Mouse (Mus musculus) kidney, postnatal 0 days (tissue): Measurements from ENCODE around the gene Tmem132c. TPM values are rescaled to one million over a fixed set of nuclear protein-coding genes. Genes with fewer than 3 reads are reported as not detected.

Source experiments
- ATAC-seq: fragments of 200-750 bp; cut with Nextera tagmentation; replicated peaks from 2 replicates; pipeline ENCODE4 v1.8.0; 2017; ENCODE audit warnings: low read depth, moderate number of reproducible peaks, moderate TSS enrichment, moderate library complexity; ENCODE audit not compliant: low FRiP score
- DNase-seq: peaks from one replicate; pipeline ENCODE4 v3.0.0-alpha.2; 2016; ENCODE audit warnings: low spot score
- H3K27ac ChIP-seq: fragments of 300-500 bp; sonication (generic); 2 replicates; pipeline ENCODE4 v1.5.1; 2014; ENCODE audit warnings: mild to moderate bottlenecking
- H3K27me3 ChIP-seq: fragments of 300-500 bp; sonication (generic); 2 replicates; pipeline ENCODE4 v1.6.1; 2014; ENCODE audit warnings: low read length, mixed read lengths; ENCODE audit not compliant: insufficient read depth
- H3K36me3 ChIP-seq: fragments of 300-500 bp; sonication (generic); 2 replicates; pipeline ENCODE4 v1.6.1; 2014; ENCODE audit warnings: low read length, mixed read lengths; ENCODE audit not compliant: insufficient read depth
- H3K4me1 ChIP-seq: fragments of 300-500 bp; sonication (generic); replicated peaks from 2 replicates; pipeline ENCODE4 v1.6.1; 2014; ENCODE audit warnings: antibody characterized with exemption, low read length, mixed read lengths; ENCODE audit not compliant: insufficient read depth
- H3K4me2 ChIP-seq: fragments of 300-500 bp; sonication (generic); 2 replicates; pipeline ENCODE4 v1.6.1; 2014; ENCODE audit warnings: mild to moderate bottlenecking, low read length, moderate library complexity, mixed read lengths
- H3K4me3 ChIP-seq: fragments of 300-500 bp; sonication (generic); replicated peaks from 2 replicates; pipeline ENCODE4 v1.5.1; 2014; ENCODE audit warnings: low read depth, low read length
- H3K9ac ChIP-seq: fragments of 300-500 bp; sonication (generic); 2 replicates; pipeline ENCODE4 v1.6.1; 2014; ENCODE audit warnings: low read depth, low read length
- H3K9me3 ChIP-seq: fragments of 300-500 bp; sonication (generic); replicated peaks from 2 replicates; pipeline ENCODE4 v1.6.1; 2016; ENCODE audit warnings: low read length, inconsistent platforms, mixed read lengths
- CTCF ChIP-seq: IDR thresholded peaks from 2 replicates; pipeline ENCODE4 v1.5.1; 2016; ENCODE audit warnings: antibody characterized with exemption, low read depth, mild to moderate bottlenecking, moderate library complexity
- WGBS: fragments of 180-500 bp; shearing (Covaris S2); extraction: QIAGEN DNeasy Blood & Tissue Kit; methylation state at CpG from one replicate; pipeline ENCODE4 v1.1.7; 2014; 5-methylcytosine and 5-hydroxymethylcytosine counted together
- polyA plus RNA-seq: library from polyadenylated mRNA; unstranded; fragments of >200 nt; fragmentation: Nextera tagmentation; extraction: Ambion mirVana; gene quantifications from 2 replicates; pipeline ENCODE4 v1.2.1, GENCODE M21; 2015

Gene Tmem132c
- polyA plus RNA-seq, 1 experiment from 2014 or later: 0.75 TPM

GRCm38 (mm10) chr5:127567165-127567741 lies 325.6 kb downstream of the Tmem132c start:
- H3K9me3 ChIP-seq: no peaks in the 10 kb centered on the region
- no peaks in the 10 kb centered on the region for H3K4me1 ChIP-seq
- no peaks in the 10 kb centered on the region for H3K36me3 ChIP-seq
- H3K9ac ChIP-seq: no peak overlapping the region
- TF ChIP-seq CTCF: no peak
- no peak overlapping the region for H3K4me3 ChIP-seq
- WGBS: 82% methylated on average over 6 of the region's 6 CpGs
- H3K4me2 ChIP-seq: no peak overlapping the region
- no peak for DNase-seq
- no peak overlapping the region for H3K27ac ChIP-seq
- H3K27me3 ChIP-seq: no peaks in the 10 kb centered on the region
- ATAC-seq: no peak

GRCm38 (mm10) chr5:127577419-127577818 lies 335.8 kb downstream of the Tmem132c start:
- DNase-seq (no peak), ATAC-seq (no peak)
- H3K36me3 ChIP-seq: no peaks in the 10 kb centered on the region
- H3K4me2 ChIP-seq: no peak overlapping the region
- H3K9ac ChIP-seq: no peak overlapping the region
- 56% methylated on average over 8 of the region's 8 CpGs for WGBS
- no peaks in the 10 kb centered on the region for H3K4me1 ChIP-seq
- no peaks in the 10 kb centered on the region for H3K27me3 ChIP-seq
- no peaks in the 10 kb centered on the region for H3K9me3 ChIP-seq
- TF ChIP-seq CTCF: peak; percentile 51; the same call in 1 of the 2 replicates
- H3K4me3 ChIP-seq: no peak overlapping the region
- H3K27ac ChIP-seq: no peak overlapping the region

DNA sequence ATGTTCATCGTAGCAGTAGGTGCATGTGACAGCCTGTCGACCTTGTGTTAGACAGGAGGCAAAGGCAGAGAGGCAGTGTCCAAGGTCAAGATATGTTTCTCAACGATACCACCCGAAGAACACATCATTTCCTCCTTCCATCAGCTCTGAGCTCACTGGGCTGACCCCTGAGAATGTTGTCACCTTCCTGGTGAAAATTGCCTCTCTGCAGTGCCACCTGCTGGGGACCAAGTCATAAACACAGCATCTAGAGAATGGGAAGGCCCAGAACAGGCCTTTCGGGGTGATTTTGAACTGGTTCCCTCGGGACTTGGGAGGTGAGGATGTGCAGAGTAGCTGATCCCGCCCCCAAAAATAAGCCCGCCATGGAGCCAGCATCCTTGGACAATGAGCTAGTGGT lies 342.1 kb downstream of the Tmem132c start:
- Histone ChIP-seq H3K27me3 (no peaks in the 10 kb centered on the region), H3K36me3 (no peaks in the 10 kb centered on the region), H3K4me2 (no peak overlapping the region), H3K27ac (no peak overlapping the region), H3K9me3 (no peaks in the 10 kb centered on the region), H3K4me3 (no peak overlapping the region), H3K4me1 (no peaks in the 10 kb centered on the region), H3K9ac (no peak overlapping the region)
- DNase-seq (no peak), ATAC-seq (no peak)
- 79% methylated on average over 8 of the region's 8 CpGs for whole genome bisulfite sequencing
- TF ChIP-seq CTCF: peak; percentile 38; the same call in 1 of the 2 replicates

DNA sequence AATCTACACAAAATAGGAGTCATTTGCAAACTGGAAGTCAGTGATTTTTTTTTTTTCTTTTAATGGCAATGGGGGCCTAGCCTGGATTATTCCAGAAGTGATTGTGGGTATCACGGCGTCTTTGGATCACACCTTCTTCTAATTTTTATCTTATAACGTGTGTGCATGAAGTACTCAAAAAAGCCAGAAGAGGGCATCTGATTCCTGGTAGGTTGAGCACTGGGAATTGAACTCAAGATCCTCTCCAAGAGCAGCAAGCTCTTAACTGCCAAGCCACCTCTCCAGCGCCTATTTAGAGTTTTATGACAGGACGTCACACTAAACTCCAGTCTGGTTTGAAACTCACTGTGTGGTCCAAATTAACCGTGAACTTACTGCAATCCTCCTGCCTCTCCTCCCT lies 346.2 kb downstream of the Tmem132c start:
- Histone ChIP-seq H3K4me3 (no peak overlapping the region), H3K27me3 (no peaks in the 10 kb centered on the region), H3K36me3 (0 out of 2 replicates have a peak, but pooled peaks cover 8% of the 10 kb centered on the region), H3K4me1 (no peaks in the 10 kb centered on the region), H3K4me2 (no peak overlapping the region), H3K9me3 (no peaks in the 10 kb centered on the region), H3K9ac (no peak overlapping the region), H3K27ac (no peak overlapping the region)
- TF ChIP-seq CTCF: peak; percentile 38; the same call in 1 of the 2 replicates
- DNase-seq: no peak
- ATAC-seq: no peak
- WGBS: 63% methylated on average over 6 of the region's 6 CpGs

GRCm38 (mm10) chr5:127592406-127592805 lies 350.8 kb downstream of the Tmem132c start:
- TF ChIP-seq CTCF: no peak
- H3K27me3 ChIP-seq: no peaks in the 10 kb centered on the region
- H3K9me3 ChIP-seq: no peaks in the 10 kb centered on the region
- no peak for DNase-seq
- 67% methylated on average over 5 of the region's 5 CpGs for WGBS
- H3K36me3 ChIP-seq: peaks cover 47% of the 10 kb centered on the region
- H3K4me2 ChIP-seq: no peak overlapping the region
- H3K9ac ChIP-seq: no peak overlapping the region
- H3K4me3 ChIP-seq: no peak overlapping the region
- no peak for ATAC-seq
- H3K4me1 ChIP-seq: no peaks in the 10 kb centered on the region
- no peak overlapping the region for H3K27ac ChIP-seq

- no peak for ATAC-seq
- Histone ChIP-seq H3K27ac (no peak overlapping the region), H3K27me3 (no peaks in the 10 kb centered on the region), H3K4me1 (no peaks in the 10 kb centered on the region), H3K9ac (no peak overlapping the region), H3K4me2 (no peak overlapping the region), H3K4me3 (no peak overlapping the region), H3K36me3 (peaks cover 52% of the 10 kb centered on the region), H3K9me3 (no peaks in the 10 kb centered on the region)
- peak; percentile 66 for TF ChIP-seq CTCF
- 85% methylated on average over 6 of the region's 6 CpGs for WGBS
- DNase-seq: no peak
Observed at GRCm38 (mm10) chr5:127592854-127593253, 351.2 kb downstream of the Tmem132c start.

GRCm38 (mm10) chr5:127595676-127596075 lies 354.1 kb downstream of the Tmem132c start:
- ATAC-seq (no peak), DNase-seq (no peak)
- Histone ChIP-seq H3K36me3 (peaks cover 74% of the 10 kb centered on the region), H3K27me3 (no peaks in the 10 kb centered on the region), H3K27ac (no peak overlapping the region), H3K9ac (no peak overlapping the region), H3K4me3 (no peak overlapping the region), H3K9me3 (no peaks in the 10 kb centered on the region), H3K4me2 (no peak overlapping the region), H3K4me1 (no peaks in the 10 kb centered on the region)
- no peak for TF ChIP-seq CTCF
- WGBS: 99% methylated on average over 3 of the region's 3 CpGs
